Mouse (Mus musculus) mesoderm, embryonic 11.5 days (tissue): ENCODE results near the gene Ddx39.
A peak's percentile ranks its signal among the peaks of the same experiment; 100 is the strongest.

Experiments used
- DNase-seq: peaks from one replicate; pipeline ENCODE4 v3.0.0-alpha.2; 2012; ENCODE audit warnings: low read depth, low spot score

The Ddx39 gene

DNA sequence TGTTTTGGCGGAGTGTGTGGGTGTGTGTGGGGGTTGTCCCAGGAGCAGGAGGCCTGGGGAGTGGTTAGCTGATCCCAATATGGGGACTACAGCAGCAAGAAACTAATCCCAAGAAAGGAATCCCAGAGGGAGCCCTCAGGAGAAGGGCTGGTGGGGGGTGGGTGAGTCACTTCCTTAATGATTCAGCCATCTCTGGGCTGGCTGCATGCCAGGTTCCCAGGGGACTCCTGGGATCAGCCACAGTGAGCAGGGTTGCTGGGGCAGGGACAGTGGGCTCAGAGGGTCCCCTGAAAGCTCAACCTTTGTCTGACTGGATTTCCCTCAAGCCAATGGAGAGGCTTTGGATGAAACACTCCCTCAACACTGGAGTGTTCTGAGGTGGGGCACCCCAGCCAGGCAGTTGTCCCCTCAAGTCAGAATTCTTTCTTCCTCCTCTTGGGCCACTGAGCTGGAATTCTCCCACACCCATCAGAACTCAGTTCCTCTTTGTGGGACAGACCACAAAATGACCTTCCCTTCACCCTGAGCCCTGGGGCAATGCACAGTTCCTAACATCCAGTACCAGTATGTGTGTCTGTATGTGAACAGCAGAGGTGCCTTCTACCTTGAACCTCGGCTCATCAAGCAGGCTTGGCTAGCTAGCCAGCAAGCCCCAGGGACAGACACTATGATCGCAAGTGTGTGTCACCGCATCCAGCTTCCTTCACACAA, 23.0 kb downstream of the Ddx39 start:
- DNase-seq = no peak

DNA sequence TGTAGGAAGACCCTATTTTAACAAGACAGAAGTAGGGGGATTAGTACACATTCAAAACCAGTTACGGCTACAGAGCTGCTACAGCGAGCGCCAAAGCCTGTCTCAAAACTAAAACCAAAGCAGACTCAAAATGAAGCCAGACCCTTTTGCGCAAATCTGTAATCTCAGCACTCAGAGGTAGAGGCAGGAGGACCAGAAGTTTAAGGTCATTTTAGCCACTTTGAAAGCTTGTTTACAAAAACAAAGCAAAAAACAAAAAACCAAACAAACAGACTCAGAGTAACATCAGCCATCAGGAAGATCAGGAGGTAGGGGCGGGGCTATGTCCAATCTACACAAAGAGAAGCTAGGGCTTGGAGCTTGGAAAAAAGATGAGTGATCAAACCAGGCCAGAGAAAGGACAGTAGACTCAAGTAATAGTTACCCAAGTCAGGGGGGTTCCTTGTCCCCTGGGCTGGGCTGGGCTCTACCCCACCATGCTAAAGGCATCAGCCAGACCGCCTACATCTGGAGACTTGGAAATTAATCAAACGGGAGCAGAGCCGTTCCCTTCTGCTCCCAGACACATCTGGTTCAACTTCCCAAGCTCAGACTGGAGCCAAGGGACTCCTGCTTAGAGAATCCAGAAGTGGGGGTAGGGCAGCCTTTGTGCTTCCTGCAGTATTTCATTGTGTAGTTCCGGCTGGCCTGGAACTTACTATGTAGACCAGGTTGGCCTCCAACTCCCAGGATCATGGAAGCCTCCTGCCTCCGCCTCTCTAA, 24.2 kb downstream of the Ddx39 start:
- peak; percentile 70 for DNase-seq

GRCm38 (mm10) chr8:83739711-83740468, 24.9 kb downstream of the Ddx39 start:
- DNase-seq = no peak

DNA sequence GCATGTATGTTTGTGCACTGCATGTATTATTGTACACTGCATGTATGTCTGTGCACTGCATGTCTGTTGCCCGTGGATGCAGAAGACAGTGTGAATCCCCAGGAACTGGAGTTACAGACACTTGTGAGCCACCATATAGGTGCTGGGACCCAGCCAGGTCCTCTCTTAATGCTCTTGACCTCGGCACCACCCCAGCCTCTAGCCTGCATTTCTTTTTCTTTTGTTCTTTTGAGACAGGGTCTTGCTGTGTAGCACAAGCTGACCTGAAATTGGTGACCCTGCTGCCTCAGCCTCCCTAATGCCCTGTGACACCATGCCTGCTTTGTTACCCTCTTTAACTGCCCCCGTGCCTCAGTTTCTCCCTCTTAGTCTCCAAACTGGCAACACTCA, 25.6 kb downstream of the Ddx39 start:
- no peak for DNase-seq

- peak; percentile 55 for DNase-seq
These were observed 26.2 kb downstream of the Ddx39 start, which contains the start of gene Adgre5 for GRCm38 (mm10) chr8:83740976-83741741. Gene Adgre5, minus strand, starts transcription at chr8:83741326.

- DNase-seq = no peak
These were observed 27.1 kb downstream of the Ddx39 start for GRCm38 (mm10) chr8:83741849-83742655.

GRCm38 (mm10) chr8:83742968-83743367, 28.0 kb downstream of the Ddx39 start:
- no peak for DNase-seq

DNA sequence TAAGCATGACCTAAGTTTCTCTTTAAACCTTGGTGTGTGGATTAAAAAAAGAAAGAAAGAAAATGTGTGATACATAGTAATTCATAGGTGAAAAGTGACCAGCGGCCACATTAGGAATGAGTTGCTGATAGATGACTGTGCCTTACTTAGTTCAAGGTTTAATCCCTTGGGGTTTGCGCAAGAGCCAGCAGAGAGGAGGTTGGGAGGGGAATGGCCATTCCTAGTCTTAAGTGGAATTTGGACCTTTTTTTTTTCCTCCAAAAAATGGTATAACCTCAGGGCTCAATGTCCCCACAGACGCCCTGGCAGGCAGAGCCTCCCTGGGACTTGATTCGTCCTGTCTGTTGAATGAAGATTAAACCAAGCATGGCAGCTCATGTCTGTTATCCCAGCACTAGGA, 29.1 kb downstream of the Ddx39 start:
- no peak for DNase-seq

DNA sequence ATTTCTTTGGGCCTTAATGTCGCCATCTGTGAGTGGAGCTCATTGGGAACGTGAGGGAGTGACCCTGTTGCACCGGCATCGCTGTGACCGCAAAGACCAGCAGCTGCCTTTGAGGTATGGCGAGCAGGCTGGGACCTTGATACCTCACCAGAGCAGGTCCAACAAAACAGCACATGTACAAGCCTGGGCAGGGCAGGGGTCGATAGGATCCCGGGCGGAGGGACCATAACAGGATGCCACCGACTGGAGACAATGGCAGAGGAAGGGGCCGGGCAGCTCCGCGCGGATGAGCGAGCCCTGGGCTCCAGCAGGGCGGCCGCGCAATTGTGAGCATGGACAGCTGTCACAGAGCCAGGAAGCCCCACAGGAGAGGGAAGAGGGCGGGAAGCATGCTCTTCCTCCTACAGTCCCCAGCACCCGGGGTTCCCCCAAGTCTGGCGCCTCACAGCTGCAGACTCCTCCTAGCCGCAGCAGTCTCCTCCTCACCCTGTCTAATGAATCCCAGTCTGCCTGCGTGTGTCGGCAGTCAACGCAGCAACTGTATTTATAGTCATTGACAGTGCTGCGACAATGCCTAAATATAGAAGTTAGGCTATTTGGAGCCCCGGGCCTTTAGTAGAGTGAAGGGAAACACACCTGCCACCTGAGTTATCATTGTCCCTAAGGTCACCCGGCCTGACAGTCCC, 32.8 kb downstream of the Ddx39 start:
- peak; percentile 51 for DNase-seq

DNA sequence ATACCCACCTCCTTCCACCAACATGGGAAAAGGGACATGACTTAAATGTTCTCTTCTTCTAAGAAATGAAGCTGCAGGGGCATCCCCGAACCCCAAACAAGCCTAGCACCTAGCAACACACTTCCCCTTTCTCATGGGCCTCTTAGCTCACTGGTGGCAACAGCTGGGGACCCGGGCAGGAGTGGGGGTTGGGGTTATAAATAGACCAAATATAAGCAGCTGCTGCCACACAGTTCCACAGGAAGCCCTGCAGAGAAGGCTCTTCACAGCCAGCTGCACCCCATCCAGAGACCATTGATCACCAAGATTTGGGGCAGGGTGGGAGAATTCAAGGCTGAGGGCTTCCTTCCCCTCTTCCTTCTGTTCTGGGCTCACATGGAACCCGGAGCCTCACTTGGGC, 33.7 kb downstream of the Ddx39 start:
- peak; percentile 53 for DNase-seq

GRCm38 (mm10) chr8:83749265-83749664, 34.3 kb downstream of the Ddx39 start:
- no peak for DNase-seq

GRCm38 (mm10) chr8:83754149-83754548, 39.2 kb downstream of the Ddx39 start:
- no peak for DNase-seq

- no peak for DNase-seq
These were observed 41.3 kb downstream of the Ddx39 start for GRCm38 (mm10) chr8:83756273-83756672.

- no peak for DNase-seq
These were observed 42.2 kb downstream of the Ddx39 start for GRCm38 (mm10) chr8:83757084-83757607.

DNA sequence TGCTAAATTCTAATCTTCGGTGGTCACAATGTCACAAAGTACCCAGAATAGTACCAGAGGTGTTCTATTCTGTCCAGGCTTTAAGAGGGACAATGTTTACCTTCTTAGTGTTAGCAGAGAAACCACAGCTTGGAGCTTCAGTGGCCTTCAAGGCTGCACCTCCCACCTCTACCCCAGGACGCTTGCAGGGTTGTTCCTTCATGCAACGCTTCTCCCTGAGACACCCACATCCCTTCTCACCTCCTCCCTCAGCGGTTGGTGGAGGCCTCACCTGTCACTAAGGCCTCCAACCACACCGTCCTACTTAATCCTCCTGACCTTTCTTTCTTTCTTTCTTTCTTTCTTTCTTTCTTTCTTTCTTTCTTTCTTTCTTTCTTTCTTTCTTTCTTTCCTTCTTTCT, 43.3 kb downstream of the Ddx39 start:
- no peak for DNase-seq

DNA sequence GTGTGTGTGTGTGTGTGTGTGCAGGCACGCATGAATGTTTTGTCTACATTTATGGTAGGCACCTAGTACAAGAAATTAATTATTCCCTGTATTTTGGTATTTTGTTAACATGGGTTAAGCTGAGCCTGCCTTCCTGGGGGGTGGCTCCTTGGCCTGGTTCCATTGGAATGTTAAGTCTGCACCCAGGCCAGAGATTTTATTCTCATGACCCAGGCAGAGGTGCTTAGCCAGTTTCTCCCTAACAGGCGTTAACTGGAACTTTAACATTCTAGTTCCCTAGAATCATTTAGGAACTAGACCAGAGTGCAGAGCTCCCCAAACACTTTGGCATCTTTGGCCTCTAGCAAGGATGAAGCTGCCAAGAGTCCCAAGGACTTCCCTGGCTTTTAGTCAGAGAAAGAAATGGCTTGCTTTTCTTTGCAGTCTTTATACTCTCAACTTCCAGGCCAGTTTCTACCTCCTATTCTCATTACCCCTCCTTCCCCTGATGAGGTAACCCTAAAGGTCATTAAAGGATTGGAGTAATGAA, 44.3 kb downstream of the Ddx39 start:
- DNase-seq = no peak

GRCm38 (mm10) chr8:83764116-83764515, 49.1 kb downstream of the Ddx39 start:
- DNase-seq = no peak

DNA sequence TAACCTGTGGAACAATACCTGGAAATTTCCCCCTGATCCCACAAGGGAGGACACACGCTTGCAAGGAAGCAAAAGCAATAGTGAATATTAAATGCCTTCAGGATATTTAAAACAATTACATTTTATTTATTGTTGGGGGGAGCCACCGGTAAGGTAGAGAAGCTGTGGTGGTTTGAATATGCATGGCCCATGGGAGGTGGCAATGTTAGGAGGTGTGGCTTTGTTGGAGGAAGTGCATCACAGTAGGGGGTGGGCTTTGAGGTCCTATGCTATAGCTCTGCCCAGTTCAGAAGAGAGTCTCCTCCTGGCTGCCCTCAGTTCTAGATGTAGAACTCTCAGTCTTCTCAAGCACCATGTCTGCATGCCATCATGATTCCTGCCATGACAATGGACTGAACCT, 49.7 kb downstream of the Ddx39 start:
- no peak for DNase-seq

DNA sequence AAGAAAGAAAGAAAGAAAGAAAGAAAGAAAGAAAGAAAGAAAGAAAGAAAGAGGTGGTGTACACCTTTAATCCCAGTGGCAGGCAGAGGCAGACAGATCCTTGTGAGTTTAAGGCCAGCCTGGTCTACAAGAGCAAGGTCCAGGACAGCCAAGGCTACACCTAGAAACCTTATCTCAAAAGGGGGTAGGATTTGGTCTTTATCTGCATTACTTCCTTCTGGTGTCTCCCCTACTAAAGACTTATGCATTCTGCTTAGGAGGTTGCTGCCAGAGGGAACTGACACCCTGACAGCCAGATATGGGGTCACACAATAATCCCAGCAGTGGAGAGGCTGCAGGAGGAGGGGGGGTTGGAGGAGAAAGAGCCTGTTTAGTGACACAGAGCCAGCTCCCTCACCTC, 50.7 kb downstream of the Ddx39 start:
- no peak for DNase-seq

- no peak for DNase-seq
These were observed 52.5 kb downstream of the Ddx39 start for GRCm38 (mm10) chr8:83767442-83767841.
